Mouse (Mus musculus): ENCODE data around the gene Gpc4. TPM values are rescaled to one million over a fixed set of nuclear protein-coding genes. Genes with fewer than 3 reads are reported as not detected.

The Gpc4 gene
- 42.2 and 47.1 TPM in 2 replicates for polyA plus RNA-seq (2015; fragmentation: Nextera tagmentation; extraction: Ambion mirVana)

- H3K36me3 ChIP-seq: no peaks in the 10 kb centered on the region
- peak; percentile 83 for ATAC-seq (ENCODE audit: extremely low read depth, insufficient number of reproducible peaks, low FRiP score, low TSS enrichment)
- 13% methylated on average over 52 of the region's 76 CpGs for WGBS
- no peaks in the 10 kb centered on the region for H3K9me3 ChIP-seq
- H3K9ac ChIP-seq: peak within 1 kb of the TSS; percentile 86
- peak within 1 kb of the TSS; percentile 76 for H3K27ac ChIP-seq (replicated peaks)
- H3K4me1 ChIP-seq: peaks cover 13% of the 10 kb centered on the region
- peak within 1 kb of the TSS; percentile 66 for H3K4me3 ChIP-seq
- peak within 1 kb of the TSS; percentile 76 for H3K4me2 ChIP-seq
- H3K27me3 ChIP-seq (replicated peaks): 0 out of 2 replicates have a peak, but pooled peaks cover 10% of the 10 kb centered on the region
These were observed at the start of gene Gpc4 for GRCm38 (mm10) chrX:52164738-52165554. Gene Gpc4, minus strand, starts transcription at chrX:52165252.

- H3K27me3 ChIP-seq (replicated peaks): no peaks in the 10 kb centered on the region
- no peak overlapping the region for H3K9ac ChIP-seq
- H3K36me3 ChIP-seq: no peaks in the 10 kb centered on the region
- H3K4me1 ChIP-seq: peaks cover 3% of the 10 kb centered on the region; the same call in 1 of the 2 replicates
- 66% methylated on average over 4 of the region's 4 CpGs for WGBS
- H3K4me2 ChIP-seq: no peak overlapping the region
- H3K27ac ChIP-seq (replicated peaks): no peak overlapping the region
- no peak for ATAC-seq (ENCODE audit: extremely low read depth, insufficient number of reproducible peaks, low FRiP score, low TSS enrichment)
- H3K4me3 ChIP-seq: no peak overlapping the region
- H3K9me3 ChIP-seq: no peaks in the 10 kb centered on the region
These were observed 47.8 kb upstream of the Gpc4 start for GRCm38 (mm10) chrX:52212846-52213245.

GRCm38 (mm10) chrX:52199836-52200235 lies 34.8 kb upstream of the Gpc4 start:
- WGBS: 25% methylated on average over 6 of the region's 6 CpGs
- peaks cover 7% of the 10 kb centered on the region; the same call in 1 of the 2 replicates for H3K4me1 ChIP-seq
- H3K27ac ChIP-seq (replicated peaks): no peak overlapping the region
- no peaks in the 10 kb centered on the region; the same call in 1 of the 2 replicates for H3K27me3 ChIP-seq (replicated peaks)
- ATAC-seq (ENCODE audit: extremely low read depth, insufficient number of reproducible peaks, low FRiP score, low TSS enrichment): no peak
- H3K4me3 ChIP-seq: no peak overlapping the region
- H3K9me3 ChIP-seq: no peaks in the 10 kb centered on the region
- H3K36me3 ChIP-seq: no peaks in the 10 kb centered on the region
- no peak overlapping the region for H3K9ac ChIP-seq
- H3K4me2 ChIP-seq: no peak overlapping the region

- H3K4me1 ChIP-seq: 0 out of 2 replicates have a peak, but pooled peaks cover 3% of the 10 kb centered on the region
- peak overlapping the region; percentile 22; the same call in 1 of the 2 replicates for H3K4me2 ChIP-seq
- no peak overlapping the region for H3K4me3 ChIP-seq
- H3K27me3 ChIP-seq (replicated peaks): peaks cover 7% of the 10 kb centered on the region; the same call in 1 of the 2 replicates
- no peaks in the 10 kb centered on the region for H3K9me3 ChIP-seq
- 29% methylated on average over 4 of the region's 4 CpGs for WGBS
- no peak overlapping the region for H3K27ac ChIP-seq (replicated peaks)
- ATAC-seq (ENCODE audit: extremely low read depth, insufficient number of reproducible peaks, low FRiP score, low TSS enrichment): no peak
- H3K36me3 ChIP-seq: no peaks in the 10 kb centered on the region
- no peak overlapping the region for H3K9ac ChIP-seq
These were observed 28.4 kb upstream of the Gpc4 start for GRCm38 (mm10) chrX:52193311-52193968.

GRCm38 (mm10) chrX:52189094-52189493 lies 24.0 kb upstream of the Gpc4 start:
- H3K9me3 ChIP-seq: no peaks in the 10 kb centered on the region
- H3K36me3 ChIP-seq: no peaks in the 10 kb centered on the region
- no peak overlapping the region for H3K4me3 ChIP-seq
- H3K27me3 ChIP-seq (replicated peaks): peaks cover 10% of the 10 kb centered on the region; the same call in 1 of the 2 replicates
- no peak overlapping the region for H3K27ac ChIP-seq (replicated peaks)
- H3K4me1 ChIP-seq: 0 out of 2 replicates have a peak, but pooled peaks cover 4% of the 10 kb centered on the region
- no peak overlapping the region for H3K9ac ChIP-seq
- ATAC-seq (ENCODE audit: extremely low read depth, insufficient number of reproducible peaks, low FRiP score, low TSS enrichment): no peak
- H3K4me2 ChIP-seq: no peak overlapping the region
- 20% methylated on average over 4 of the region's 4 CpGs for WGBS

GRCm38 (mm10) chrX:52183551-52184442 lies 18.7 kb upstream of the Gpc4 start:
- no peaks in the 10 kb centered on the region for H3K36me3 ChIP-seq
- 0 out of 2 replicates have a peak, but pooled peaks cover 4% of the 10 kb centered on the region for H3K27me3 ChIP-seq (replicated peaks)
- ATAC-seq (ENCODE audit: extremely low read depth, insufficient number of reproducible peaks, low FRiP score, low TSS enrichment): no peak
- no peaks in the 10 kb centered on the region for H3K9me3 ChIP-seq
- peaks cover 13% of the 10 kb centered on the region; the same call in 1 of the 2 replicates for H3K4me1 ChIP-seq
- no peak overlapping the region for H3K4me3 ChIP-seq
- H3K4me2 ChIP-seq: no peak overlapping the region
- peak overlapping the region; percentile 28; the same call in 1 of the 2 replicates for H3K27ac ChIP-seq (replicated peaks)
- WGBS: 45% methylated on average over 5 of the region's 5 CpGs
- H3K9ac ChIP-seq: no peak overlapping the region

GRCm38 (mm10) chrX:52181401-52181800 lies 16.3 kb upstream of the Gpc4 start:
- Histone ChIP-seq H3K27ac (replicated peaks) (no peak overlapping the region), H3K4me3 (no peak overlapping the region), H3K36me3 (no peaks in the 10 kb centered on the region), H3K9me3 (no peaks in the 10 kb centered on the region), H3K4me1 (peaks cover 15% of the 10 kb centered on the region; the same call in 1 of the 2 replicates), H3K9ac (no peak overlapping the region), H3K27me3 (replicated peaks) (no peaks in the 10 kb centered on the region), H3K4me2 (no peak overlapping the region)
- WGBS: 62% methylated on average over 2 of the region's 2 CpGs
- ATAC-seq (ENCODE audit: extremely low read depth, insufficient number of reproducible peaks, low FRiP score, low TSS enrichment): no peak

- Histone ChIP-seq H3K9me3 (no peaks in the 10 kb centered on the region), H3K9ac (no peak overlapping the region), H3K4me2 (no peak overlapping the region), H3K36me3 (no peaks in the 10 kb centered on the region), H3K4me1 (peaks cover 10% of the 10 kb centered on the region; the same call in 1 of the 2 replicates), H3K27ac (replicated peaks) (no peak overlapping the region), H3K4me3 (no peak overlapping the region), H3K27me3 (replicated peaks) (no peaks in the 10 kb centered on the region)
- ATAC-seq (ENCODE audit: extremely low read depth, insufficient number of reproducible peaks, low FRiP score, low TSS enrichment): no peak
- 13% methylated on average over 4 of the region's 4 CpGs for WGBS
These were observed 12.0 kb upstream of the Gpc4 start for GRCm38 (mm10) chrX:52177067-52177466.

- Histone ChIP-seq H3K27me3 (replicated peaks) (0 out of 2 replicates have a peak, but pooled peaks cover 5% of the 10 kb centered on the region), H3K36me3 (no peaks in the 10 kb centered on the region), H3K27ac (replicated peaks) (no peak overlapping the region), H3K4me1 (peaks cover 4% of the 10 kb centered on the region; the same call in 1 of the 2 replicates), H3K9ac (no peak overlapping the region), H3K4me3 (no peak overlapping the region), H3K9me3 (no peaks in the 10 kb centered on the region), H3K4me2 (no peak overlapping the region)
- ATAC-seq (ENCODE audit: extremely low read depth, insufficient number of reproducible peaks, low FRiP score, low TSS enrichment): no peak
- whole genome bisulfite sequencing: 57% methylated on average over 6 of the region's 6 CpGs
These were observed 2.6 kb upstream of the Gpc4 start for GRCm38 (mm10) chrX:52167519-52168244.

- no peak overlapping the region for H3K27ac ChIP-seq (replicated peaks)
- H3K9ac ChIP-seq: 0 out of 2 replicates have a peak overlapping the region, but pooled peaks have one; percentile 47
- H3K4me1 ChIP-seq: peaks cover 13% of the 10 kb centered on the region
- H3K9me3 ChIP-seq: no peaks in the 10 kb centered on the region
- H3K36me3 ChIP-seq: no peaks in the 10 kb centered on the region
- H3K4me3 ChIP-seq: peak overlapping the region; percentile 66
- ATAC-seq (ENCODE audit: extremely low read depth, insufficient number of reproducible peaks, low FRiP score, low TSS enrichment): 0 out of 2 replicates have a peak, but pooled peaks have one; percentile 2
- 29% methylated on average over 5 of the region's 7 CpGs for WGBS
- 0 out of 2 replicates have a peak, but pooled peaks cover 10% of the 10 kb centered on the region for H3K27me3 ChIP-seq (replicated peaks)
- H3K4me2 ChIP-seq: peak overlapping the region; percentile 76
These were observed 495 bp upstream of the Gpc4 start for GRCm38 (mm10) chrX:52165555-52165938.

All from heart, embryonic 13.5 days (tissue).